Mouse (Mus musculus): ENCODE measurements at regions not wholly inside any gene's neighbourhood (a gene's known extent, or its start where the extent isn't known, plus 50 kb on each side); places are given as distances from the start of the nearest gene placed in this dataset.
A peak's percentile ranks its signal among the peaks of the same experiment; 100 is the strongest.

DNA sequence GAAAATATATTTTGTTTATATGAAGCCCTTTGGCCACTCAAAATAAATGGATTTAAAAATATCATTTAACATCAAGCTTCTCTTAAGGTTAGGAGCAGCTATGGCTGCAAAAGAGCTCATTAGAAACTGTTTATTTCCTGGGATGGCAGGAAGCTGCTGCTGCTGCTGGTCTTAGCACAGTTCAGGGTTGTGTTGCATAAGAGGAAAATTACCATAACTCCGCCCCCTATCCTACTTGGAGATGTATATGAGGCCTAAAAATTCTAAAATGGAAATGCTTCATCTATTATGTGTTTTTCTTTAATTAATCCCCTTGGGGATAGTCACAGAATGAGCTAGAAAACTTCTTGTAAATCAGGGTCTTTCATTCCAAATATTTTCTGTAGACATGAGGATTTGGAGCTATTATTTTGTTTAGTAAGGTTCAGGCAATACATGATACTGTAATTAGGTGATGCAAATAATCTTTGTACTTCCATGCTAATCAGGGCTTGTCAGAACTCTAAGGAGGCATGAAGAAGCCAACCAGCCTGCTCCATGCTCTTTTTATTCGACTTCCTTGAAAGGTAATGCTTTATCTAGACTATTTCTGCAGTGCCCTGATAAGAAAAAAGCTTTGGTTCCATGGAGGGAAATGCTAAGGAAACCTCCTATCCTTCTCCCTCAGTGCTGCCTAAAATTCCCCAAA lies 85.6 kb upstream of the Abcb5 start:
- ATAC-seq (ENCODE audit: low FRiP score) (no peak), DNase-seq (ENCODE audit: low spot score) (no peak)
- H3K27me3 ChIP-seq (ENCODE audit: control insufficient read depth, insufficient read depth, low read length), result no peaks in the 10 kb centered on the region
- H3K4me2 ChIP-seq (replicated peaks), result no peak overlapping the region
- no peaks in the 10 kb centered on the region for H3K9me3 ChIP-seq (ENCODE audit: control insufficient read depth, low read length)
- 68% methylated on average over 2 of the region's 2 CpGs for WGBS
- no peak overlapping the region for H3K27ac ChIP-seq
- H3K36me3 ChIP-seq (replicated peaks; ENCODE audit: control insufficient read depth, insufficient read depth), result no peaks in the 10 kb centered on the region
- H3K9ac ChIP-seq, result no peak overlapping the region
- no peak overlapping the region for H3K4me3 ChIP-seq (replicated peaks; ENCODE audit: low read length)
- H3K4me1 ChIP-seq (replicated peaks; ENCODE audit: control insufficient read depth, insufficient read depth, low read length), result no peaks in the 10 kb centered on the region

DNA sequence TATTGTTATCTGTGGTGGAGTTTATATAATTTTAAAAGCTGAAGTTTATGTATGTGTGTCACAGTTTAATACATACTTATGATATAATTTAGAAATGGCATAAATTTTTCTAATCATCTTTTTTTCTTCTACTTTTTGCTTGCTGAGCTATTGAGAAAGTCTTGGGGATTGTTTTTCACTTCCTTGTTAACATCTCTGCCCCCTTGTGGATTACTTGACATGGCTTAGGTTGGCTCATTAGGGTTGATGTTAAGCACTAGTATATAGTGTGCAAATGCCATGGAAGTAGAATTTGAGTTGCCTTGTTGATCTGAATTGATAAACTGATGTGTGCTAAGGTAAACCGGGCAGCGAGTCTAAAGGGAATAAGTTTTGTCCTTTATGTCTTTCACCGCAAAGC lies 72.1 kb upstream of the Abcb5 start:
- no peak overlapping the region for H3K9ac ChIP-seq
- no peaks in the 10 kb centered on the region for H3K9me3 ChIP-seq (ENCODE audit: control insufficient read depth, low read length)
- ATAC-seq (ENCODE audit: low FRiP score) (no peak), DNase-seq (ENCODE audit: low spot score) (no peak)
- no peaks in the 10 kb centered on the region for H3K36me3 ChIP-seq (replicated peaks; ENCODE audit: control insufficient read depth, insufficient read depth)
- H3K27ac ChIP-seq, result no peak overlapping the region
- H3K4me1 ChIP-seq (replicated peaks; ENCODE audit: control insufficient read depth, insufficient read depth, low read length), result no peaks in the 10 kb centered on the region
- 96% methylated on average over 3 of the region's 3 CpGs for WGBS
- H3K4me3 ChIP-seq (replicated peaks; ENCODE audit: low read length), result no peak overlapping the region
- H3K27me3 ChIP-seq (ENCODE audit: control insufficient read depth, insufficient read depth, low read length), result no peaks in the 10 kb centered on the region
- no peak overlapping the region for H3K4me2 ChIP-seq (replicated peaks)

DNA sequence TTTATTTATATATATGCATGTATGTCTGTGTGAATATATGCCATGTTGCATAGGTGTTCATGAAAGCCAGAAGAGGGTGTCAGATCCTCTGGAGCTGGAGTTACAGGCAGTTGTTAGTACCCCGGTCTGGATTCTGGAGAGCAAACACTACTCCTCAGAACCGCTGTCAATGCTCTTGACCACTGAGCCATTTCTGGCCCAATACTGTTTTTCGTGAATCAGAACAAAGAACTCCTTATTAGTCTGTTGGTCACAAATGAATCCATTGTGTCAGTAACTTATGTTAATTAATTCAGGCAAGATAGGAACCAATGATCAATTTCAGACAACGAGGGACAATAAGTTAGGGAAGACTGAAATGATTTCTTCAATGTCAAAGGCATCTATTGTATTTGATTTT lies 68.6 kb upstream of the Abcb5 start:
- H3K27ac ChIP-seq, result no peak overlapping the region
- no peak for ATAC-seq (ENCODE audit: low FRiP score)
- no peak overlapping the region for H3K9ac ChIP-seq
- H3K4me2 ChIP-seq (replicated peaks), result no peak overlapping the region
- no peaks in the 10 kb centered on the region for H3K27me3 ChIP-seq (ENCODE audit: control insufficient read depth, insufficient read depth, low read length)
- H3K36me3 ChIP-seq (replicated peaks; ENCODE audit: control insufficient read depth, insufficient read depth), result no peaks in the 10 kb centered on the region
- WGBS, result 72% methylated on average over 4 of the region's 4 CpGs
- no peaks in the 10 kb centered on the region for H3K4me1 ChIP-seq (replicated peaks; ENCODE audit: control insufficient read depth, insufficient read depth, low read length)
- H3K4me3 ChIP-seq (replicated peaks; ENCODE audit: low read length), result no peak overlapping the region
- no peak for DNase-seq (ENCODE audit: low spot score)
- no peaks in the 10 kb centered on the region for H3K9me3 ChIP-seq (ENCODE audit: control insufficient read depth, low read length)

DNA sequence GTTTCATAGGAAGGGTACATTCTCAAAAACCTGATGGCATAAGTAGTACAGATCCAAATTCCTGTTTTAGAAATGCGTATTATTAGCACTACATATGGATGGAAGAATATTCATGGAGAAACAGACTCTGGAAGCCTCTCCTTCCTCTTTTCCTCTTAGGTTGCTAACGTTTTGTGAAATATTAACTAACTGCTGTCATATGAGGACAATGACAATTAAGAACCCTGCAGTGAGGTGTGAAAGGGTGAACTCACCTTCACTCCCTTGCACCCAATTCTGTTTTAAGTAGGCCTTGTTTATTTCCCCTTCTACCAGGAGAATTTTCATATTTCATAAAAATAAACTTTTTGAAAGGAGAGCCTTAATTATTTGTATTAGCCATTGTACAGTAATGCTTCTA lies 62.5 kb upstream of the Abcb5 start:
- Histone ChIP-seq H3K36me3 (replicated peaks; ENCODE audit: control insufficient read depth, insufficient read depth) (no peaks in the 10 kb centered on the region), H3K9me3 (ENCODE audit: control insufficient read depth, low read length) (no peaks in the 10 kb centered on the region), H3K27ac (no peak overlapping the region), H3K27me3 (ENCODE audit: control insufficient read depth, insufficient read depth, low read length) (no peaks in the 10 kb centered on the region), H3K4me2 (replicated peaks) (no peak overlapping the region), H3K4me1 (replicated peaks; ENCODE audit: control insufficient read depth, insufficient read depth, low read length) (no peaks in the 10 kb centered on the region), H3K9ac (no peak overlapping the region), H3K4me3 (replicated peaks; ENCODE audit: low read length) (no peak overlapping the region)
- no peak for ATAC-seq (ENCODE audit: low FRiP score)
- DNase-seq (ENCODE audit: low spot score), result no peak
- 57% methylated on average over 2 of the region's 2 CpGs for WGBS

DNA sequence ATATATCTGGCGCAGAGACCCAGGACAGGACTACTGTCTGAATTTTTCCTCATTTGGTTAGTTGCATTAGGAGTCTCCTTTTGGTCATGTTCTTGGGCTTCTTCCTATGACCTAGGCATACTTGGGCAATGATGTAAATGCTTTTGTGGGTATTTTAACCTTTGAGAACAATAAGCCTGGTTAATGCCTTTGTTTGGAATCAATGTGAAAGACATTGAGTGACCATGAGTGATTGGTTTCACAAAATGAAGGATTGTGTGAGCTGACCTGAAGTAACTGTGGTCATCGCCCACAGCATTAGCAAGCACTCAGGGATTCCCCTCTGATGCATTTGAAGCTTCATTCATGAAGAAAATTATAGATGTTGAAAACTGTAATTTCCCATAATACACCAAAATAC lies 61.9 kb upstream of the Abcb5 start:
- H3K4me2 ChIP-seq (replicated peaks), result no peak overlapping the region
- H3K4me3 ChIP-seq (replicated peaks; ENCODE audit: low read length), result no peak overlapping the region
- H3K9me3 ChIP-seq (ENCODE audit: control insufficient read depth, low read length), result no peaks in the 10 kb centered on the region
- ATAC-seq (ENCODE audit: low FRiP score) (no peak), DNase-seq (ENCODE audit: low spot score) (no peak)
- 57% methylated on average over 2 of the region's 2 CpGs for WGBS
- H3K9ac ChIP-seq, result no peak overlapping the region
- H3K27me3 ChIP-seq (ENCODE audit: control insufficient read depth, insufficient read depth, low read length), result no peaks in the 10 kb centered on the region
- H3K27ac ChIP-seq, result no peak overlapping the region
- no peaks in the 10 kb centered on the region for H3K36me3 ChIP-seq (replicated peaks; ENCODE audit: control insufficient read depth, insufficient read depth)
- no peaks in the 10 kb centered on the region for H3K4me1 ChIP-seq (replicated peaks; ENCODE audit: control insufficient read depth, insufficient read depth, low read length)

DNA sequence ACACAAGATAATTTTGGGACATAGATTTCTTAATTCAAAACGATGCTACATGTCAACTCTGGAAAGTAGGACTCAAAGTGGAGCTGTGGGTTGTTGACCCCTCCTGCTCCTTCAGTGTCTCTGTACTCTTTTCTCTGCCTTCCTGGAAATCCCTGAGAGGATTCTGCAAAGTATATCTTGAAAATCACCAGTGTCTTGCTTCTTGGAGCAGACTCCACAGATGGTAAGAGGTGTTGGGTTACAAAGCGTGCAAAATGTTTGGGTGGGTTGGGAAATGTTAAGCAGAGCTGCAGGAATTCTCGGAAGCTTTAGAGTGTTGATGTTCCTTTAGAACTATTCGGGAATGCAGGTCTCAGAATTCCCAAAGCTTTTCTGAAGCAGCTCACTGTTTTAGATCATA lies 61.5 kb upstream of the Abcb5 start:
- DNase-seq (ENCODE audit: low spot score) (no peak), ATAC-seq (ENCODE audit: low FRiP score) (no peak)
- Histone ChIP-seq H3K27me3 (ENCODE audit: control insufficient read depth, insufficient read depth, low read length) (no peaks in the 10 kb centered on the region), H3K9ac (no peak overlapping the region), H3K9me3 (ENCODE audit: control insufficient read depth, low read length) (no peaks in the 10 kb centered on the region), H3K4me2 (replicated peaks) (no peak overlapping the region), H3K4me1 (replicated peaks; ENCODE audit: control insufficient read depth, insufficient read depth, low read length) (no peaks in the 10 kb centered on the region), H3K36me3 (replicated peaks; ENCODE audit: control insufficient read depth, insufficient read depth) (no peaks in the 10 kb centered on the region), H3K4me3 (replicated peaks; ENCODE audit: low read length) (no peak overlapping the region), H3K27ac (no peak overlapping the region)
- WGBS, result 51% methylated on average over 4 of the region's 4 CpGs

DNA sequence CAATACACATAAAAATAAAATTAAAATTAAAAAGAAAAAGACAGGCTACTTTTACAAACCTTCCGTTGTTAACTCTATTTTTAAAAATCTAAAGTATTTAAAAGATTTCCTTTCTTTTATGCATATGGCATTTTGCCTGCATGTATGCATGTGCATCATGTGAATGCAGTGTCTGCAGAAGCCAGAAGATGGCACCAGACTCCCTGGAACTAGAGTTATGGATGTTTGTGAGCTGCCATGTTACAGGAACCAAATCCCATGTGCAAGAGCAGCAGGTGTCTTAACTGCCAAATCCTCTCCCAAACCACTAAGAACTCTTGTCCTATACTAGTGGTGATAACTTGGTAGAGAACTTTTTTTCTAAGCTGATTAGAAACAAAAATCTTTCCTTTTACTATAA lies 60.1 kb upstream of the Abcb5 start:
- Histone ChIP-seq H3K27ac (no peak overlapping the region), H3K4me1 (replicated peaks; ENCODE audit: control insufficient read depth, insufficient read depth, low read length) (no peaks in the 10 kb centered on the region), H3K27me3 (ENCODE audit: control insufficient read depth, insufficient read depth, low read length) (no peaks in the 10 kb centered on the region), H3K36me3 (replicated peaks; ENCODE audit: control insufficient read depth, insufficient read depth) (no peaks in the 10 kb centered on the region), H3K9me3 (ENCODE audit: control insufficient read depth, low read length) (no peaks in the 10 kb centered on the region), H3K4me3 (replicated peaks; ENCODE audit: low read length) (no peak overlapping the region), H3K9ac (no peak overlapping the region), H3K4me2 (replicated peaks) (no peak overlapping the region)
- DNase-seq (ENCODE audit: low spot score) (peak; percentile 61), ATAC-seq (ENCODE audit: low FRiP score) (no peak)
- 56% methylated on average over 1 of the region's 1 CpGs for WGBS

DNA sequence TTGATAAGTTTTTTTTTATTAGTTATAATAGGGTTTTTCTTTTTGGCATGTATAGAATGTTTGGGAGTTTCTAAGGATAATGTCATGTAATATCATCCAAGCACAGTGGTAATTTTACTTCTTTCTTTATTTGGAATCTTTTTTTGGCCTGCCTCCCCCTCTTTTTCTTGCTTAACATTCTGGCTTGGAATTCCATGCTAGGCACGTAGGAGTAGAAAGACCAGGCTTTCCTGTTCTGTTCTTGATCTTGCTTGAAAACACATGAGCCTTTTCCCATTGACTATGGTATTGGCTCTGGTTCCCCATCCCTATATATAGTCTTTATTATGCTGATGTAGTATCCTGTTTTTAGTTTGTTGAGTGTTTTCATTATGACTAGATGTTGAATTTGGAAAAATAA lies 57.8 kb upstream of the Abcb5 start:
- H3K27ac ChIP-seq, result no peak overlapping the region
- no peak overlapping the region for H3K4me2 ChIP-seq (replicated peaks)
- H3K27me3 ChIP-seq (ENCODE audit: control insufficient read depth, insufficient read depth, low read length), result no peaks in the 10 kb centered on the region
- DNase-seq (ENCODE audit: low spot score) (peak; percentile 21), ATAC-seq (ENCODE audit: low FRiP score) (no peak)
- WGBS, result 90% methylated on average over 1 of the region's 1 CpGs
- no peak overlapping the region for H3K4me3 ChIP-seq (replicated peaks; ENCODE audit: low read length)
- H3K4me1 ChIP-seq (replicated peaks; ENCODE audit: control insufficient read depth, insufficient read depth, low read length), result no peaks in the 10 kb centered on the region
- H3K9ac ChIP-seq, result no peak overlapping the region
- no peaks in the 10 kb centered on the region for H3K36me3 ChIP-seq (replicated peaks; ENCODE audit: control insufficient read depth, insufficient read depth)
- no peaks in the 10 kb centered on the region for H3K9me3 ChIP-seq (ENCODE audit: control insufficient read depth, low read length)
